In the genomic region with DNA sequence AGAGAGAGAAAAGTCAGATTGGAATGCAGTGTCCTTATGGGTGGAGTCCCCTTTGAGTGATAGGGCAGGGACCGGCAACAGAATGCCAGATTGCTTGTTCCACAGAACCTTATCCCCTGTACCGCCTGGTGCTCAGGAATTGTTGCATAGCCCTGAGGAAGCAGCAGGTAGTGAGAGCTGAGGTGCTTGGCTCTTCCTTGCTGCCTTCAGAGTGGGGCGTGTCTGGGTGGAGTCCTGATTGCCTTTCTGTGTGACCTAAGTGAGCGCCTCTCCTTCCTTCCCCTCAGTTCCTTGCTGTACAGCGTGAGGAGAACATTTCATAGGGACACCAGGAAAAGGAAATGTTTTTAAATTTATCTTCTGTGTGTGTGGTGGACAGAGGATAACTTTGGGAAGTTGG, we compare ENCODE assay signal across 11 mouse cellular contexts. TPM values are rescaled to one million over a fixed set of nuclear protein-coding genes. Genes with fewer than 3 reads are reported as not detected.
DNase-seq lines count a peak whose midpoint lies in the region; ATAC-seq and TF ChIP-seq lines count a peak whose summit lies in the region.
"Had no signal": no experiment of that assay in that cellular context is flagged by ENCODE, and none has a peak within 500 bp of the region (broad histone marks: within the 10 kb centered on the region; RNA-seq: fewer than 3 reads in every experiment).

No protein-coding gene starts in this region.

- peaks cover 7% of the 10 kb centered on the region for H3K36me3 ChIP-seq in heart, embryonic 11.5 days (ENCODE audit: control insufficient read depth, insufficient read depth, low read length)
- peaks cover 62% of the 10 kb centered on the region for H3K36me3 ChIP-seq in E14TG2a.4 (ENCODE audit: insufficient read depth, low read length)
- peaks cover 14% of the 10 kb centered on the region for H3K36me3 ChIP-seq in liver, embryonic 13.5 days
- H3K36me3 ChIP-seq in neural tube, embryonic 15.5 days = peaks cover 7% of the 10 kb centered on the region

- WGBS in heart, embryonic 11.5 days (ENCODE audit: insufficient replicate concordance) = 54% methylated on average over 5 of the region's 5 CpGs
- 19% methylated on average over 5 of the region's 5 CpGs for WGBS in liver, embryonic 13.5 days (ENCODE audit: insufficient replicate concordance)
- WGBS in neural tube, embryonic 15.5 days = 76% methylated on average over 5 of the region's 5 CpGs

- H3K27me3 ChIP-seq in heart, embryonic 11.5 days (ENCODE audit: control insufficient read depth, insufficient read depth, low read length) = no peaks in the 10 kb centered on the region
- H3K27me3 ChIP-seq in E14TG2a.4 (ENCODE audit: insufficient read depth, low read length) = no peaks in the 10 kb centered on the region
- H3K27me3 ChIP-seq in liver, embryonic 13.5 days = no peaks in the 10 kb centered on the region
- no peaks in the 10 kb centered on the region for H3K27me3 ChIP-seq in neural tube, embryonic 15.5 days (replicated peaks)

- peaks cover 64% of the 10 kb centered on the region for H3K4me1 ChIP-seq in heart, embryonic 11.5 days (ENCODE audit: control insufficient read depth, insufficient read depth, low read length)
- peaks cover 91% of the 10 kb centered on the region for H3K4me1 ChIP-seq in E14TG2a.4 (replicated peaks; ENCODE audit: low read depth, low read length)
- H3K4me1 ChIP-seq in brown adipose tissue, adult 24 weeks (ENCODE audit: control insufficient read depth, insufficient read depth, insufficient read length, low read length) = peaks cover 35% of the 10 kb centered on the region
- peaks cover 94% of the 10 kb centered on the region for H3K4me1 ChIP-seq in liver, embryonic 13.5 days (replicated peaks)
- H3K4me1 ChIP-seq in neural tube, embryonic 15.5 days = peaks cover 43% of the 10 kb centered on the region

- H3K27ac ChIP-seq in heart, embryonic 11.5 days (ENCODE audit: low read depth, low read length) = peak overlapping the region; percentile 6; the same call in 1 of the 2 replicates
- peak overlapping the region; percentile 72 for H3K27ac ChIP-seq in brown adipose tissue, adult 24 weeks (replicated peaks; ENCODE audit: low read depth, low read length)
- peak overlapping the region; percentile 74; the same call in 1 of the 2 replicates for H3K27ac ChIP-seq in liver, embryonic 13.5 days
- H3K27ac ChIP-seq in neural tube, embryonic 15.5 days (replicated peaks) = no peak overlapping the region
- H3K27ac ChIP-seq: hindbrain, embryonic 14.5 days; liver, embryonic 14.5 days had no signal

- intact Hi-C loops in heart, postnatal 14 days (cut with DNase I) = no loop called here

- TF ChIP-seq CTCF in E14TG2a.4 (conservative IDR thresholded peaks at IDR 0.05; ENCODE audit: low read length) = no peak

- H3K9ac ChIP-seq in heart, embryonic 11.5 days (ENCODE audit: low read depth, low read length) = no peak overlapping the region; the same call in 1 of the 2 replicates
- no peak overlapping the region for H3K9ac ChIP-seq in liver, embryonic 13.5 days
- no peak overlapping the region for H3K9ac ChIP-seq in neural tube, embryonic 15.5 days (replicated peaks)
- H3K9ac ChIP-seq: forebrain, postnatal 0 days; hindbrain, embryonic 14.5 days; liver, embryonic 14.5 days had no signal

- H3K4me2 ChIP-seq in heart, embryonic 11.5 days = no peak overlapping the region; the same call in 1 of the 2 replicates
- peak overlapping the region; percentile 35 for H3K4me2 ChIP-seq in liver, embryonic 13.5 days
- no peak overlapping the region for H3K4me2 ChIP-seq in neural tube, embryonic 15.5 days
- H3K4me2 ChIP-seq: hindbrain, embryonic 14.5 days had no signal

- no peak overlapping the region for H3K4me3 ChIP-seq in heart, embryonic 11.5 days (ENCODE audit: low read depth, low read length)
- peak overlapping the region; percentile 68 for H3K4me3 ChIP-seq in E14TG2a.4 (replicated peaks; ENCODE audit: low read length)
- no peak overlapping the region for H3K4me3 ChIP-seq in brown adipose tissue, adult 24 weeks (ENCODE audit: insufficient read depth, low read depth, low read length)
- no peak overlapping the region for H3K4me3 ChIP-seq in liver, embryonic 13.5 days (replicated peaks)
- H3K4me3 ChIP-seq in neural tube, embryonic 15.5 days (replicated peaks) = no peak overlapping the region

- no peaks in the 10 kb centered on the region for H3K9me3 ChIP-seq in heart, embryonic 11.5 days (replicated peaks; ENCODE audit: control insufficient read depth, low read length)
- no peaks in the 10 kb centered on the region for H3K9me3 ChIP-seq in E14TG2a.4 (ENCODE audit: low read length)
- no peaks in the 10 kb centered on the region for H3K9me3 ChIP-seq in liver, embryonic 13.5 days (replicated peaks)
- no peaks in the 10 kb centered on the region for H3K9me3 ChIP-seq in neural tube, embryonic 15.5 days (replicated peaks)

- ATAC-seq in heart, embryonic 11.5 days (replicated peaks; ENCODE audit: insufficient number of reproducible peaks, low FRiP score, low TSS enrichment) = no peak
- no peak for ATAC-seq in liver, embryonic 13.5 days (ENCODE audit: low read depth)
- no peak for ATAC-seq in neural tube, embryonic 15.5 days (ENCODE audit: low FRiP score)
- ATAC-seq: forebrain, postnatal 0 days had no signal

- DNase-seq in heart, postnatal 14 days = no peak
- DNase-seq in liver, embryonic 13.5 days = peak; percentile 22
- no peak for DNase-seq in Muller cell, postnatal 12 days (ENCODE audit: inconsistent ontology term)
- DNase-seq in natural killer cell, adult 2 months (ENCODE audit: low spot score in 2 of 2) = no peak
- DNase-seq: forebrain, postnatal 0 days had no signal

RNA-seq across cellular contexts. Expression of a gene that starts 4.8 kb away (rescaled TPM):
- 316 and 319 TPM in 2 replicates for polyA plus RNA-seq in heart, embryonic 11.5 days (2014; fragmentation: Nextera tagmentation; extraction: Ambion mirVana)
- total RNA-seq in heart, postnatal 14 days (2021) = 100 to 1,000 TPM; 418 to 433 TPM
- polyA plus RNA-seq in brown adipose tissue, adult 24 weeks (2012; ENCODE audit: insufficient read depth, insufficient read length, missing spikeins) = 154 and 166 TPM in 2 replicates
- 173 and 198 TPM in 2 replicates for polyA plus RNA-seq in liver, embryonic 13.5 days (2015; fragmentation: Nextera tagmentation; extraction: Ambion mirVana)
- 323 and 359 TPM in 2 replicates for polyA plus RNA-seq in neural tube, embryonic 15.5 days (2015; fragmentation: Nextera tagmentation; extraction: Ambion mirVana)
